Mouse (Mus musculus): ENCODE data around the gene Ralgds.
"Not testable (repeated sequence)": the region's sequence is repeated elsewhere in the genome, so short reads cannot be mapped to it uniquely, and the experiment has no call there.

The Ralgds gene

DNA sequence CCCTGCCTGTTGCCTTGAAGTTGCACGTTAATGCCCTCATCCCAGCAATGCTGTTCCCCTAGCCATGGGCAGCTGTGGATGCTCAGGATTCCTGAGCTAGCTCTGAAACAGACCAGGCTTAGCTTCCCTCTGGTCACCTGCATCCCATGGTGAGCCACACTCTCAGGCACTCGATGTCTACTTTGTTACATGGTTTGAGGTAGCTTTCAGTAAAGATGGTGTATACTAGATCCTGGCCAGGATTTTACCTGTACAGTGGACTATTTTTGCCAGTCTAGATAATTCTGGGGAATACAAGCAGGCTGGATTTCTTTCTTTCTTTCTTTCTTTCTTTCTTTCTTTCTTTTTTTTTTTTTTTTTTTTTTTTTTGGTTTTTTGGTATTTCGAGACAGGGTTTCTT, 7.1 kb upstream of the Ralgds start, which contains the start of gene Gm10134:
Gm10134 (plus strand) TSS at position 301 of the 400 bp plus-strand sequence.
- no peak for DNase-seq (ENCODE audit: low read depth)

DNA sequence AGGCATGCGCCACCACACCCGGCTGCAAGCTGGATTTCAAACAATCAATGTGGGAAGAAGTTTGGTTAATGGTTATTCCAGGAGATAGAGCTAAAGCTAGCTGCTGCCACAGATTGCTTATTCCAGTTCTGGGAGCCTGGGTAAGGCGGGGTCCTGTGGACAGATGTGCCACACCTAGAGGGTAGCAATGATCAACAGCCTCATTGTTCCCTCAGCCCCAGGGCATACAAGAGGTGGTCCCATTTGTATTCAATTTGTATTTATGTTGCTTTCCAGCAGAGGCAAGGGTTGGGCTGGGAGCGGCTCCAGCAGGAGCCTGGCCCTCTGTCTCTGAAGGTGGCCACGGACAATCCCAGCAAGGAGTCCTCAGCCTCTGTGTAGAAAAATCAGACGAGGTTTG, 6.6 kb upstream of the Ralgds start:
- no peak for DNase-seq (ENCODE audit: low read depth)

DNA sequence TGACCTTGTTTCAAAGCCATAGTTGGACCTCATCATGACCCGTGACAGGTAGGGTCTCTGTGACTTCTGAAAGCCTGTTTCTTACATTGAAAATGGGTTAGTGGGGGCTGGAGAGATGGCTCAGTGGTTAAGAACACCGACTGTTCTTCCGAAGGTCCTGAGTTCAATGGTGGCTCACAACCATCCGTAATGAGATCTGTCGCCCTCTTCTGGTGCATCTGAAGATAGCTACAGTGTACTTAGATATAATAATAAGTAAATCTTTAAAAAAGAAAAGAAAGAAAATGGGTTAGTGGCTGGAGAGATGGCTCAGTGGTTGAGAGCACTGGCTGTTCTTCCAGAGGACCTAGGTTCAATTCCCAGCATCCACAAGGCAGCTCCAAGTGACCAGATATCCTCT, 1.3 kb upstream of the Ralgds start:
- DNase-seq (ENCODE audit: low read depth), result not testable (repeated sequence)

DNA sequence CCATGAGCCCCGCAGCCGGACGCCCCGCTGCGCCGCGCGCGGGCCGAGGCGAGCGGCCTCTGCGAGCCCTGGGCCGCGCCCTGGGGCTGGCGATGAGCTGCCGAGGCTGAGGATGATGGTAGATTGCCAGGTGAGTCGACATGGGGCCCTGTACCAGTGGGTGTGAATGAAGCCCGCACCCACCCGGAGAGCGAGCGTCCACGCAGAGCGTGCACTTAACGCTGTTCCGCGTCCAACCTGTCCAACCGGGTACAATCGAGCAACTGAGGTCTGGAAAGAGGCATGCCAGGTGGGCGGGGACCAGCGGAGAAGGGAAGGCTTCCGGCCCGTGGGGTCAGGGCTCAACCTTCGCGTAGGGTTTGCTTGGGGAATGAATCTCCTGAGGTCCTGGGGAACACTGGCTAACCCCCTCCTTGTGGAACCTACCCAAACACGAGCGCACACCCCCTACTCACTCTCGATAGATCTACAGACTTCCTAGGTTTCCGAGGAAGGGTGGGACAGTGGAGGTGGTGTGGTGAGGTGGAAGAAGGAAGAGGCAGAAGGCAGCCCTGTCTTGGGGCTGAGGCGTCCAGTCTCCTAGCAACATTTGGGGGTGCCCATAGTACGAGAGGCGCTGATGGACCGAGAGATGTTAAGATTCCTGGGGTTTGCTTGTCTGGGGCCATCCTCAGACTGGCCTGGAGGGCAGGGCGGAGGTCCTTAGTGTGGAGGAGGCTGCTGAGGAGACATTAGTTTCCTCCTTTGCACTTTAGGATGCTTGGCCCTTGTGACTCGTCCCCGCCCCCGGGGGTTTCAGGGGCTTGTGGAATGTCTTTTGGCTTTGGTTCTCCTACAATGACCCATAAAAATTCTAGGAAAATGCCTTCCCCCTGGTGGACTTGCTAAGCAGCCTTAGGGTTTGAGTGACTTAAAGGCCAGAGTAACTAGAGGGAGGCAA, 776 bp downstream of the Ralgds start:
- DNase-seq (ENCODE audit: low read depth), result peak; percentile 70

- DNase-seq (ENCODE audit: low read depth), result peak; percentile 96
Observed at GRCm38 (mm10) chr2:28514489-28514888, 1.6 kb downstream of the Ralgds start.

- peak; percentile 94 for DNase-seq (ENCODE audit: low read depth)
Observed at GRCm38 (mm10) chr2:28517206-28517909, 4.4 kb downstream of the Ralgds start.

GRCm38 (mm10) chr2:28518231-28518630, 5.3 kb downstream of the Ralgds start:
- peak; percentile 80 for DNase-seq (ENCODE audit: low read depth)

GRCm38 (mm10) chr2:28520581-28520980, 7.7 kb downstream of the Ralgds start:
- DNase-seq (ENCODE audit: low read depth), result no peak

GRCm38 (mm10) chr2:28521571-28522151, 8.7 kb downstream of the Ralgds start:
- no peak for DNase-seq (ENCODE audit: low read depth)

GRCm38 (mm10) chr2:28522166-28522565, 9.2 kb downstream of the Ralgds start:
- no peak for DNase-seq (ENCODE audit: low read depth)

DNA sequence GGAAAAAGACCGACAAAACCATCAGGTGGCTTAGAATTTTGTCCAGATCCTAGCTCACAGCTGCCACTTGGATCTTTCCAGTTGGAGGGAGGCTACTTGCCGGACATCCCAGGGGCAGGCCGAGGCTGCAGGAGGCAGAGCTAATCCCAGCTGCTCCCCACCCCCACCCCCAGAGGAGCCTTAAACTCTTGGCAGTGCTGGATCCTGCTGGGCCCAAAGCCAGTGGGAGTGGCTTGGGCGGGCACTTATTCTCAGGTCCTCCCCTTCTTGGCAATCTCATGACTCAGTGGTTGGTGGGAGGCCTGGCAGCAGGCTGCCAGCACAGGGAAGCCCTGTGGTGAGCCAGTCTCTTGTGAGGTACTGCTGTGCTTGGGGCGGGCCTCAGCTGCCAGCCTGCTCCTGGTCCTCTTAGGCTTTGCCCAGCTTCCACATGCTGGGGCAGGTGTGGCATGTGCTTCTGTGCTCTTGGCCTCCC, 10.8 kb downstream of the Ralgds start:
- no peak for DNase-seq (ENCODE audit: low read depth)

DNA sequence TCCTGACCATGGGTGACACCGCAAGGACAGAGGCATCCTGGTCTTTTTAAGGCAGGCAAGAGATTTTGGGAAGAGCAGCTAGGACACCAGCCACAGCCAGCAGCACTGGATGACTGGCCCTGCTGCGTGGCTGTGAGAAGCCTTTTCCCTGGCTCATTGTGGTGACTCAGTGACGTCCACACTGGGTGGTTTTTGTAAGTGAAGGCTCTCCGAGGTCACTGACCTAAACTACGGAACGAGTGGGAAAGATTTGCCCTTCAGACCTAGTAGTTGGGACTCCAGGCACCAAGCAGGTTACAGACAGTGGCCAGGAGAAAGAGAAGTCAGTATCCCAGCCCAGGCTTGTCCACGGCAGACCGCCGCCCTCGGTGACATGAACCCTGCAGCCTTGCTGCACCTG, 11.5 kb downstream of the Ralgds start:
- DNase-seq (ENCODE audit: low read depth), result no peak

GRCm38 (mm10) chr2:28525219-28525942, 12.5 kb downstream of the Ralgds start:
- DNase-seq (ENCODE audit: low read depth), result peak; percentile 47

GRCm38 (mm10) chr2:28525943-28526876, 13.3 kb downstream of the Ralgds start:
- DNase-seq (ENCODE audit: low read depth), result peak; percentile 59

DNA sequence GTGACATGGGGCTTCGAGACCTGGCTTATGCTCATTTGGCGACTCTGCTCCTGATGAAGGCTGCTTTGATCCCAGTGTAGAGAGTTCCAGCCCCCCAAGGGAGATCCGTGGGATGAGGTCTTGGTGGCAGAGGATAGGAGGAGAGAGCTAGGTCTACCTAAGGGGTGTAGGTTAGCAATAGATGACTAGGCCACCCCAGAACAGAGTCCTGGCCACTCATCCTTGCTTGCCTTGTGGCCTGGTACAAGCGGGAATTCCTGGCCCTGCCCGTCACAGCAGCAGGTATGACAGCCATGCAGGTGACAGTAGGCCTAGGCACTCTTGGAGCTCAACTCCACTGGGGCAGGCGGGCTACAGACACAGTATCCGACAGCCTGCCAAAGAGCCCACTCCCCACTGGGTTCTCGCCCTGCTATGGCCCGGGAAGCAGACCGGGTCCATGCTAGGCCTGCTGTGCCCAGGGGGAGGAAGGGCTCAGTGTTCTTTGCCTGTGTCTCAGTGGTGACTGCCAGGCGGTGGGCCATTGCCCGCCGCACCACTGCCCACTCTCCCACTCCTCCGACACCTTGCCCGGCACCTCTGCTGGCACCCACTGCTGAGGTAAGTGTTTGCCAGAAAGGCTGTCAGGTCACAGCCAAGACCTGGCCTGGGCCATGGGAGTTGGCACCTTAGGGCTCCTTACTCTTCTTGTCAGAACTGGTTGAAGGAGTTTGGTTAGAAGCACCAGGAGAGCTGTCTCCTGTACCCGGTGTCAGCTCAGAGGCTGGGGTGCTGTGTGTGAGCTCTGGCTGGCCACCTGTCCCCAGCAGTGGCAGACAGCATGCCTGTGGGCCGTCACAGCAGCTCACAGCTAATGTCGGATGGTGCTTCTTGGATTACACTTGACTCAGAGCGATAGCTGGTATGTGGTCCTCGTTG, 14.8 kb downstream of the Ralgds start:
- no peak for DNase-seq (ENCODE audit: low read depth)

DNA sequence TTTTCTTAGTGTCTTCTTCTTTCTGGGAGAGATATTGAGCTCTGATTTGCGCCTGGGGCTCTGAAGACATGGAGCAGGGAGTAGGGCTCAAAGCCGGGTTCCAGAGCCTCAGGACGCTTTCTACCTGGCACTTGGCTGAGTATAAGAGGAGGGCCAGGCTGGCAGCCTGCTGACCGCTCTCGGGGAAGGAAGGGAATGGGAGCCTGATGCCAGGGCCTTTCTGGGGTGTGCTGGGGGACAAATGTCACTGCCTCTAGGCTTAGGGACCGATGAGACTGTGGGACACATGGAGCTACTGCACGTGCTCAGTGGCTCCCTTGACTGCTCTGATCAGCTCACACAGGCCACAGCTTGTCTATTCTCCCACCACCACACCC, 15.4 kb downstream of the Ralgds start:
- DNase-seq (ENCODE audit: low read depth), result no peak

- no peak for DNase-seq (ENCODE audit: low read depth)
Observed at GRCm38 (mm10) chr2:28529856-28530255, 16.9 kb downstream of the Ralgds start.

GRCm38 (mm10) chr2:28530311-28530710, 17.4 kb downstream of the Ralgds start:
- DNase-seq (ENCODE audit: low read depth), result no peak

DNA sequence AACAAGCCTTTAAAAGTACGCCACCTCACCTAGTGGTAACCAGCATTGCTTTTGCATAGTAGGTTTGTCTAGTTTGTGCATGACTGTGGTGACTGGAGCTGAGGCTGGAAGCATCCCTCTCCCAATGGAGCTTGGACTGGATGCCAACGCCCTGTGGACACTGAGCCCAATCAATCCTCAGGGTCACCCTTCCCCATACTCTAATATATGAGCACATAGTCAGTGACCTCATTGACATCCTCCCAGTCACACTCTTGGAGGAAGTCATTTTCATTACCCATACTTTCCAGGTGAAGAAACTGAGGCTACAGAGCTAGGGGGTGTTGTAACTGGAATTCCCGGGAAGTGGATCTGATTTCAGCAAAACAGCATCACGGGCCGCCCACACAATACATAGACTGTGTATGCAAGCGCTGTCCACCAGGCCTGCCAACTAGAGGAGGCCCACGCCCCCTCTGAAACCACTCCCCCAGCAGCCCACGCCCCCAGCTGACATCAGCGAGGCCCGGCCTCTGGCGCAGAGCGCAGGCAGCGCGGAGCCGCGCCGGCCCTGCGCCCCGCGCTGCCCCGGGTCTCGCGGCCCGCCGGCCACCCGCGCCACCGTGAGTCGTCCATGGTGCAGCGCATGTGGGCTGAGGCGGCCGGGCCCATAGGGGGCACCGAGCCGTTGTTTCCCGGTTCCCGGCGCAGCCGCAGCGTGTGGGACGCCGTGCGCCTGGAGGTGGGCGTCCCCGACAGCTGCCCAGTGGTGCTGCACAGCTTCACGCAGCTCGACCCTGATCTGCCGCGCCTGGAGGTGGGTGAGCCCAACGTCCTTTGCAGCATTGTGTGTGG, 20.2 kb downstream of the Ralgds start:
- DNase-seq (ENCODE audit: low read depth), result peak; percentile 88
